14 mouse cellular contexts compared by ENCODE assay signal in genomic region chr16:52588291-52588781, GRCm38 (mm10).
DNase-seq lines count a peak whose midpoint lies in the region; ATAC-seq and TF ChIP-seq lines count a peak whose summit lies in the region.
"Had no signal": no experiment of that assay in that cellular context is flagged by ENCODE, and none has a peak within 500 bp of the region (broad histone marks: within the 10 kb centered on the region; RNA-seq: fewer than 3 reads in every experiment).

No protein-coding gene starts in this region.

- no peak overlapping the region for H3K27ac ChIP-seq in cerebellum, adult 2 months (ENCODE audit: insufficient read depth, low read length)
- H3K27ac ChIP-seq in kidney, postnatal 0 days, result no peak overlapping the region
- H3K27ac ChIP-seq: macrophage; stomach, embryonic 15.5 days had no signal

- WGBS in cerebellum, adult 2 months, result 15% methylated on average over 1 of the region's 1 CpGs
- 27% methylated on average over 1 of the region's 1 CpGs for WGBS in kidney, postnatal 0 days

- no peaks in the 10 kb centered on the region for H3K9me3 ChIP-seq in kidney, postnatal 0 days (replicated peaks; ENCODE audit: low read length)
- H3K9me3 ChIP-seq: stomach, embryonic 15.5 days had no signal

- no peak for TF ChIP-seq CTCF in cerebellum, adult 2 months (IDR thresholded peaks at IDR 0.05; ENCODE audit: borderline replicate concordance, insufficient read depth, low read depth, low read length)
- no peak for TF ChIP-seq CTCF in kidney, postnatal 0 days (IDR thresholded peaks at IDR 0.05; ENCODE audit: low read depth)

- no peak overlapping the region for H3K4me2 ChIP-seq in kidney, postnatal 0 days (ENCODE audit: low read length)
- H3K4me2 ChIP-seq: stomach, embryonic 15.5 days had no signal

- H3K4me3 ChIP-seq in cerebellum, adult 2 months (replicated peaks; ENCODE audit: insufficient read depth, low read depth, low read length), result no peak overlapping the region
- H3K4me3 ChIP-seq in kidney, postnatal 0 days (replicated peaks; ENCODE audit: low read depth, low read length), result no peak overlapping the region
- H3K4me3 ChIP-seq: erythroblast, embryonic 14.5 days; stomach, embryonic 15.5 days had no signal

- TF ChIP-seq POLR2A in cerebellum, adult 2 months (IDR thresholded peaks at IDR 0.05; ENCODE audit: borderline replicate concordance, insufficient read depth, low read length), result no peak

- no peaks in the 10 kb centered on the region for H3K36me3 ChIP-seq in kidney, postnatal 0 days (ENCODE audit: insufficient read depth, low read length)
- H3K36me3 ChIP-seq: stomach, embryonic 15.5 days had no signal

- peak; percentile 15 to 31 for DNase-seq in cerebellum, postnatal 10 days
- no peak for DNase-seq in cerebellum, adult 2 months
- DNase-seq in kidney, postnatal 0 days (ENCODE audit: low spot score), result no peak
- DNase-seq in kidney, adult 9 months, result no peak
- peak; percentile 12 for DNase-seq in right cerebral cortex, adult 18-20 months
- no peak for DNase-seq in right cerebral cortex, postnatal 4 days
- no peak for DNase-seq in adrenal gland, postnatal 10 days
- DNase-seq: heart, adult 11 months; kidney, postnatal 14 days; liver had no signal

- peak; percentile 43; the same call in 1 of the 2 replicates for ATAC-seq in kidney, postnatal 0 days (replicated peaks; ENCODE audit: low FRiP score, low read depth)
- ATAC-seq in erythroblast, adult 5-6 weeks (replicated peaks; ENCODE audit: low FRiP score, poor library complexity, severe bottlenecking), result no peak

- H3K4me1 ChIP-seq in cerebellum, adult 2 months (ENCODE audit: control insufficient read depth, insufficient read depth, low read length), result no peaks in the 10 kb centered on the region
- no peaks in the 10 kb centered on the region for H3K4me1 ChIP-seq in kidney, postnatal 0 days (replicated peaks; ENCODE audit: insufficient read depth, low read length)
- H3K4me1 ChIP-seq: stomach, embryonic 15.5 days had no signal

- no peaks in the 10 kb centered on the region for H3K27me3 ChIP-seq in cerebellum, adult 2 months (ENCODE audit: control insufficient read depth, insufficient read depth, low read length)
- no peaks in the 10 kb centered on the region for H3K27me3 ChIP-seq in kidney, postnatal 0 days (ENCODE audit: insufficient read depth, low read length)
- H3K27me3 ChIP-seq: stomach, embryonic 15.5 days had no signal

- no peak overlapping the region for H3K9ac ChIP-seq in kidney, postnatal 0 days (ENCODE audit: low read depth, low read length)
- H3K9ac ChIP-seq: stomach, embryonic 15.5 days had no signal

Comparison
In these comparisons a context has a peak if more than half of its experiments do, and no peak if none do; other contexts are left out.
1. DNase-seq: peak in cerebellum, postnatal 10 days (2 of 2) and right cerebral cortex, adult 18-20 months (single experiment); none in cerebellum, adult 2 months (0 of 2), kidney, postnatal 0 days (single experiment), kidney, adult 9 months (single experiment), right cerebral cortex, postnatal 4 days (single experiment) and adrenal gland, postnatal 10 days (single experiment).